Mouse (Mus musculus) embryonic facial prominence, embryonic 14.5 days (tissue): ENCODE measurements at regions not wholly inside any gene's neighbourhood (a gene's known extent, or its start where the extent isn't known, plus 50 kb on each side); places are given as distances from the start of the nearest gene placed in this dataset.
"Not testable (repeated sequence)": the region's sequence is repeated elsewhere in the genome, so short reads cannot be mapped to it uniquely, and the experiment has no call there.

ENCODE experiments used
- ATAC-seq: fragments of 200-750 bp; cut with Nextera tagmentation; 2 replicates; pipeline ENCODE4 v1.8.0; 2017; ENCODE audit warnings: low read depth, moderate number of reproducible peaks, moderate TSS enrichment
- DNase-seq: peaks from one replicate; pipeline ENCODE4 v3.0.0-alpha.2; 2015; ENCODE audit warnings: low spot score
- H3K27ac ChIP-seq: fragments of 300-500 bp; sonication (generic); replicated peaks from 2 replicates; pipeline ENCODE4 v1.5.1; 2014; ENCODE audit warnings: low read depth, mild to moderate bottlenecking, low read length, moderate library complexity
- H3K27me3 ChIP-seq: fragments of 300-500 bp; sonication (generic); replicated peaks from 2 replicates; pipeline ENCODE4 v1.6.1; 2014; ENCODE audit warnings: low read length; ENCODE audit not compliant: control insufficient read depth, insufficient read depth
- H3K36me3 ChIP-seq: fragments of 300-500 bp; sonication (generic); 2 replicates; pipeline ENCODE4 v1.6.1; 2014; ENCODE audit warnings: low read length, mixed read lengths; ENCODE audit not compliant: control insufficient read depth, insufficient read depth
- H3K4me1 ChIP-seq: fragments of 300-500 bp; sonication (generic); 2 replicates; pipeline ENCODE4 v1.6.1; 2014; ENCODE audit warnings: antibody characterized with exemption, low read length; ENCODE audit not compliant: control insufficient read depth, insufficient read depth
- H3K4me2 ChIP-seq: fragments of 300-500 bp; sonication (generic); 2 replicates; pipeline ENCODE4 v1.6.1; 2014; ENCODE audit warnings: low read depth, mild to moderate bottlenecking, low read length, moderate library complexity, mixed read lengths
- H3K4me3 ChIP-seq: fragments of 300-500 bp; sonication (generic); 2 replicates; pipeline ENCODE4 v1.5.1; 2014; ENCODE audit warnings: low read depth, mild to moderate bottlenecking, low read length
- H3K9ac ChIP-seq: fragments of 300-500 bp; sonication (generic); 2 replicates; pipeline ENCODE4 v1.6.1; 2014; ENCODE audit warnings: low read depth, mild to moderate bottlenecking, low read length, moderate library complexity, mixed read lengths
- H3K9me3 ChIP-seq: fragments of 300-500 bp; sonication (generic); 2 replicates; pipeline ENCODE4 v1.6.1; 2016; ENCODE audit warnings: low read length; ENCODE audit not compliant: control insufficient read depth
- WGBS: fragments of 180-500 bp; shearing (Covaris S2); extraction: QIAGEN DNeasy Blood & Tissue Kit; methylation state at CpG from one replicate; pipeline ENCODE4 v1.1.7; 2014; 5-methylcytosine and 5-hydroxymethylcytosine counted together

DNA sequence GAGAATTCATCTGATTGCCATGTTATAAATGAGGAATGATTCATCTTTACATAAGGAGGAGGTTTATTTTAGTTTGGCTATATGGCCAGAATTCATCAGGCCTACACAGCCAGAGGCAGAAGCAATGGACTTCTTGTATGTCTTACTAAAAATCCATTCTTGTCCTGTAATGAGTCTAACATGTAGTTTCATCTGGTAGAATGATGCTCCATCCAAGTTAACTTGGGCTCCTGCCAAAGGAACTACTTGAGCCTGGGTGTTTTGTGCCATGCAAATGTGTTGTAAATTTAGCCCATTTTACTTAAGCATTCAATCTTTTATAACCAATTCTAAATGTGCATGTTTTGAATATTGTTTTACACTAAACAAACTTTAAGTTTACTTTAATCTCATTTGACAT lies 462.9 kb upstream of the Pom121l12 start:
- H3K27ac ChIP-seq, result no peak overlapping the region

DNA sequence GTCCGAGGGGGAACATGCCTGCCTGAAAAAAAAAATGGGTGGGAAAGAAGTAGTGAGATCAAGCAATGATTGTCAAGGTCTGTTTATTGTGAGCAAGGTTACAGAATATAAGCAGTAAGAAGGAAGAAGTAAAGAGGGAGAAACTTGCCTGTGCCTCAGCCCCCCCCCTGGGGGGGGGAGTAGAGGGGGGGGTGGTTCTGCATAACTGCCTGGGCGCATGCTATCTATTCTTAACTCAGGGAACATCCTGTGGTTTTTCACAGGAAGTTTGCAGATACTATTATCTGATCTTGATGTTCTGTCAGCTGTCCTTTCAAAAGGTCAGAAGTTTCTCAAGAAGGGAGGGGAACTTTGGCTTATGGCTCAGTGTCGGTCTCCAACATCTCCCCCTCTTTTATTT lies 456.7 kb upstream of the Pom121l12 start:
- not testable (repeated sequence) for H3K27ac ChIP-seq

More for the DNA sequence above, 462.9 kb upstream of the Pom121l12 start:
- no peak overlapping the region for H3K4me2 ChIP-seq
- DNase-seq (peak; percentile 20), ATAC-seq (no peak)
- H3K36me3 ChIP-seq, result no peaks in the 10 kb centered on the region
- H3K4me3 ChIP-seq, result no peak overlapping the region
- H3K4me1 ChIP-seq, result no peaks in the 10 kb centered on the region
- no peak overlapping the region for H3K9ac ChIP-seq
- no peaks in the 10 kb centered on the region for H3K27me3 ChIP-seq
- H3K9me3 ChIP-seq, result no peaks in the 10 kb centered on the region

DNA sequence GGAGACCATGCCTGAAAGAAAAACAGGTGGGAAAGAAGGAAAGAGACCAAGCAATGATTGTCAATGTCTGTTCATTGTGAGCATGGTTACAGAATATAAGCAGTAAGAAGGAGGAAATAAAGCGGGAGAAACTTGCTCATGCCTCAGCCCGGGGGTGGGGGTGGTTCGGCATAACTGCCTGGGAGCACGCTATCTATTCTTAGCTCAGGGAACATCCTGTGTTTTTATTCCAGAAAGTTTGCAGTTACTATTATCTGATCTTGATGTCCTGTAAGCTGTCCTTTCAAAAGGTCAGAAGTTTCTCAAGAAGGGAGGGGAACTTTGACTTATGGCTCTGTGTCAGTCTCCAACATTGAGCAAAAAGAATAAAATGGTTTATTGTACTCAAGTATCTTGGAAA lies 451.4 kb upstream of the Pom121l12 start:
- 68% methylated on average over 4 of the region's 4 CpGs for WGBS
- H3K27ac ChIP-seq, result no peak overlapping the region

More for the DNA sequence above, 456.7 kb upstream of the Pom121l12 start:
- H3K4me3 ChIP-seq, ATAC-seq, H3K9ac ChIP-seq, H3K4me1 ChIP-seq, H3K36me3 ChIP-seq, H3K4me2 ChIP-seq, H3K9me3 ChIP-seq, H3K27me3 ChIP-seq, DNase-seq: not testable (repeated sequence)
- WGBS, result 75% methylated on average over 3 of the region's 3 CpGs

DNA sequence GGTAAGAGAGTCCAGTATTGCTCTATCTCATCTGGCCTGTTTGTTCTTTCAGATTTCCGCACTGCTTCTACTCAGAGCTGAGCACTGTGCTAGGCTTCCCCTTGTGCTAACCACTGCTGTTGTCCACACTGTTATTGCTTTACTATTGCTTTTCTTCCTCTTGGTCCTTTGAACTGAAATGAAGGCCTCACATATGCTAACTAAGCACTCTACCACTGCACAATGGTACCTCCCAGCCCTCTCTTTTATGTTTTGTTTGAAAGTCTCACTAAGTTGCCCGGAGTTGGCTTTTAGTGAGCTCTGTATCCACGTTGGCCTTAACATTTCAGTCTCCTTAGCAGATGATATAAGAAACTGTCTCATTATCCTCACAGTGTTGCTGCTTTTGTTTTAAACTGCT lies 439.7 kb upstream of the Pom121l12 start:
- H3K4me3 ChIP-seq, result no peak overlapping the region
- H3K27ac ChIP-seq, result no peak overlapping the region
- no peaks in the 10 kb centered on the region for H3K4me1 ChIP-seq
- no peak for ATAC-seq
- no peak overlapping the region for H3K4me2 ChIP-seq
- DNase-seq, result no peak
- WGBS, result 60% methylated on average over 3 of the region's 3 CpGs
- no peaks in the 10 kb centered on the region for H3K9me3 ChIP-seq
- no peak overlapping the region for H3K9ac ChIP-seq
- H3K36me3 ChIP-seq, result no peaks in the 10 kb centered on the region
- no peaks in the 10 kb centered on the region for H3K27me3 ChIP-seq

More for the DNA sequence above, 451.4 kb upstream of the Pom121l12 start:
- H3K36me3 ChIP-seq, result no peaks in the 10 kb centered on the region
- H3K27me3 ChIP-seq, result no peaks in the 10 kb centered on the region
- ATAC-seq (no peak), DNase-seq (no peak)
- H3K9ac ChIP-seq, result no peak overlapping the region
- no peaks in the 10 kb centered on the region for H3K4me1 ChIP-seq
- no peak overlapping the region for H3K4me2 ChIP-seq
- H3K4me3 ChIP-seq, result no peak overlapping the region
- H3K9me3 ChIP-seq, result no peaks in the 10 kb centered on the region

DNA sequence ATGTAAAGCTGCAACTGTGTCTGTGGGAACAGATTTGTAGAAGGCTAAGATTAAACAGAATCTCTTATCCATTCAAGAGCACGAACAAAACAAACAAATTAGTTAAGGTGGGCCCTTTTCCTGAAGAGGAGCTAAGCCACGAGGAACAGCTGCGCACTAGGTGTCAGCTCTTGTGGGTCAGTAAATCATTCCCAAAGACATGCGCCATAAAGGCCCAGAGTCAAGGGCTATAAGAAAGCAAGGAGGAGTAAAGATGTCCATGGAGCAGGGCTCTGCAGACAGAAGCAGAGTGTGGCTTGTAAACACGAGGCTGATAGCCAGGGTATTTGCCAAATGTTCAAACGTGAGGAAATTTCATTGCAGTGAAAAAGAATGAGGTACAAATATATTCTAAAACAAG lies 429.6 kb upstream of the Pom121l12 start:
- WGBS, result 71% methylated on average over 6 of the region's 6 CpGs
- DNase-seq (no peak), ATAC-seq (no peak)
- Histone ChIP-seq H3K4me3 (no peak overlapping the region), H3K9me3 (no peaks in the 10 kb centered on the region), H3K27ac (no peak overlapping the region), H3K4me2 (no peak overlapping the region), H3K4me1 (no peaks in the 10 kb centered on the region), H3K36me3 (no peaks in the 10 kb centered on the region), H3K9ac (no peak overlapping the region), H3K27me3 (no peaks in the 10 kb centered on the region)

DNA sequence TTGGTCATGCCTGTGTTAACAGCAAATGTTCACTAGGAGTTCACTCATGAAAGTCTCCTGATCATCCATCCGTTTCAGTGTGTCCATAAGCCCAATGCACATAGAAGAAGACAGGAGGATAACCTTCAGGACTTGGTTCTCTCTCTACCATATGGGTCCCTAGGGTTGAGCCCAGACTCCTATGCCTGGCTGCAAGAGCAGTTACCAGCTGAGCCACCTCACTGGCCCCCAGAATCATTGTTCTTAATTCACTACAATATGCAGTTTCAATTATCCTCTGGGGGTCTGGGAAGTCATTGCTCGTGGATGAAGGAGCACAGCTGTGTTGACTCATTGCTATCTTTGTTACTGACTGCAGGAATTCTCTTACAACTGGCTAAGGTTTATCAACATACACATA lies 424.5 kb upstream of the Pom121l12 start:
- Histone ChIP-seq H3K4me1 (no peaks in the 10 kb centered on the region), H3K9me3 (no peaks in the 10 kb centered on the region), H3K27me3 (no peaks in the 10 kb centered on the region), H3K4me2 (no peak overlapping the region), H3K27ac (no peak overlapping the region), H3K9ac (no peak overlapping the region), H3K4me3 (no peak overlapping the region), H3K36me3 (no peaks in the 10 kb centered on the region)
- no peak for ATAC-seq
- no peak for DNase-seq
- 64% methylated on average over 2 of the region's 2 CpGs for WGBS

DNA sequence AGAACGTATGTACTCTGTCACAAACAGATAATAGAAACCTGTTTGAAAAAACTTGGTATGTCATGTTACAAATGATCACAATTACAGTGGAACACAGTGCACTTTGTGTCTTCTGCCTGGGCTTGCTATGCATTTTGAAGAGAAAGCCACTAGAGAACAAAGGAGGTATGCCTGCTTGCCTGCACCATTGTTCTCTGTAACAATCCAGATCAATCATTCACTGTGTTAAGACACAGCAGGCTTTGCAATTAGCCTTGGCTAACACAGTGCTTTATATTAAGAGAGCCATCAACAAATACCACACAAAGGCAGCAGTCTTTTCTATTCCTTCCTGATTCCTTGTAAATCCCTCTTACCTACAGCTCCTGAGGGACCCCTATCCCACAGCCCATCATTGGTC lies 417.1 kb upstream of the Pom121l12 start:
- no peaks in the 10 kb centered on the region for H3K27me3 ChIP-seq
- H3K4me3 ChIP-seq, result no peak overlapping the region
- H3K9ac ChIP-seq, result no peak overlapping the region
- H3K9me3 ChIP-seq, result no peaks in the 10 kb centered on the region
- H3K36me3 ChIP-seq, result no peaks in the 10 kb centered on the region
- 32% methylated on average over 1 of the region's 1 CpGs for WGBS
- ATAC-seq, result peak; percentile 77; the same call in 1 of the 2 replicates
- peak; percentile 31 for DNase-seq
- no peak overlapping the region for H3K4me2 ChIP-seq
- H3K27ac ChIP-seq, result no peak overlapping the region
- H3K4me1 ChIP-seq, result no peaks in the 10 kb centered on the region

DNA sequence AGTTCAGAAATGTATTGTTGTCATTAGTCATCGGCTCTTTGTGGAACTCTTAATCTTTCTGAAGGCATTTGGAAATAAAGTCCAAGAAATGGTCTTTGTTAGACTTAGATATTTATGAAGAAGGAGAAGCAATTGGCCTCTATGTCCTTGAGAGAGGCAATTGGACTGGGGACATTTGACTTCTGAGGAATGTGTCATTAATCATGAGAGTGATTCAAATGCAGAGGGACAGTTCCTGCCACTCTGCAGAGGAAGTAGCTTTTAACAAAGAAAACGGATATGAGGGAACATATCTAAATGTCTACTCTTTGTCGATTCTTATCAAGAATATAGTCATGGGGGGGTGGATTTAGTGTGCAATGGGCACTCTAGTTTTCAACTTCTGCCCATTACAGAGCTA lies 416.6 kb upstream of the Pom121l12 start:
- DNase-seq, result no peak
- H3K4me2 ChIP-seq, result no peak overlapping the region
- WGBS, result 54% methylated on average over 3 of the region's 3 CpGs

DNA sequence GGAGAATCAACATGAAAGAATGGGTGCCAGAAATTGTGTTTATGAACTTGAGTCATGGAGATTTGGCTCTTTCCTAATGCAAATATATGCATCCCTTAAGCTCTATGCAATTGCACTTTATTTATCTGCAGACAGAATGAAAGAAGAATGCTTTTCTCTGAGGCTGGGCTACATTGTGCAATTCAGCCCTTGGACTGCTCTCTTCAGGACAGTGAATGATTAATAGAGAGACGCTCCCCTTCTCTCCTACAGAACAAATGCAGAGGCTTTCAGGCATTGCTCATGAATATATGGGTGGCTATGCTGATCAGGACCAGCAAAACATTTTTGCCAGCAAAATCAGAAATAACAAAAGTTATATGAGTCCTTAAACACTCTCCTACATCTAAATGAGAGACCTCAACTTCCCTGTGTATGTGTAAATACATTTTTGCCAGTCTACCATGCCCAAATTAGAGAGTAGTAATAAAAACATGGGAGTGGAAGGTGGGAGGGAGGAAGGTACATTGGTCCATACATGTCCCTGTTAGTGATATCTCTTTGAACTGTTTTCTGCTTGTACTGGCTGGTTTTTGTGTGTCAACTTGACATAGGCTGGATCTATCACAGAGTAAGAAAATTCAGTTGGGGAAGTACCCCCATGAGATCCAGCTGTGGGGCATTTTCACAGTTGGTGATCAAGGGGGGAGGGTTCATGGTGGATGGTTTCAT lies 415.7 kb upstream of the Pom121l12 start:
- no peaks in the 10 kb centered on the region for H3K36me3 ChIP-seq
- 87% methylated on average over 1 of the region's 1 CpGs for WGBS
- DNase-seq, result no peak
- H3K4me1 ChIP-seq, result no peaks in the 10 kb centered on the region
- H3K4me3 ChIP-seq, result no peak overlapping the region
- H3K27me3 ChIP-seq, result no peaks in the 10 kb centered on the region
- no peaks in the 10 kb centered on the region for H3K9me3 ChIP-seq
- no peak overlapping the region for H3K9ac ChIP-seq
- H3K27ac ChIP-seq, result no peak overlapping the region
- ATAC-seq, result no peak
- no peak overlapping the region for H3K4me2 ChIP-seq

More for the DNA sequence above, 416.6 kb upstream of the Pom121l12 start:
- H3K27me3 ChIP-seq, result no peaks in the 10 kb centered on the region
- no peaks in the 10 kb centered on the region for H3K4me1 ChIP-seq
- no peak overlapping the region for H3K4me3 ChIP-seq
- ATAC-seq, result no peak
- no peaks in the 10 kb centered on the region for H3K36me3 ChIP-seq
- H3K9me3 ChIP-seq, result no peaks in the 10 kb centered on the region
- no peak overlapping the region for H3K9ac ChIP-seq
- H3K27ac ChIP-seq, result no peak overlapping the region
